Mouse (Mus musculus) heart, postnatal 36 days (tissue): ENCODE measurements at regions not wholly inside any gene's neighbourhood (a gene's known extent, or its start where the extent isn't known, plus 50 kb on each side); places are given as distances from the start of the nearest gene placed in this dataset.

ENCODE experiments used
- DNase-seq, 2 experiments: peaks; one replicate each; pipeline ENCODE4 v3.0.0; 2021 to 2022
- intact Hi-C: fragments of 180-260 bp; cut with DNase I; formaldehyde crosslinking; loops from one replicate; pipeline ENCODE4 v1.15.1; 2025
- microRNA-seq, 2 experiments: library from miRNA; unstranded; fragments of <30 nt; microRNA quantifications; one replicate each; pipeline ENCODE4 v1.2.0; 2021; ENCODE audit warnings: borderline number of aligned reads in 2 of 2

- intact Hi-C loops = no loop called here
- no peak for DNase-seq
These were observed 71.5 kb upstream of the Slc39a10 start for GRCm38 (mm10) chr1:46963973-46964727.

Small RNA genes in the stretch of these regions (microRNA-seq; reads per million reads assigned to microRNA genes)
- 0 reads per million in 2 experiments for gene Mir6350
